Comparison of ENCODE assay signal across 10 mouse cellular contexts in genomic region chr13:104918663-104919062, GRCm38 (mm10). TPM values are rescaled to one million over a fixed set of nuclear protein-coding genes. Genes with fewer than 3 reads are reported as not detected.
DNase-seq lines count a peak whose midpoint lies in the region; ATAC-seq and TF ChIP-seq lines count a peak whose summit lies in the region.
"Had no signal": no experiment of that assay in that cellular context is flagged by ENCODE, and none has a peak within 500 bp of the region (broad histone marks: within the 10 kb centered on the region; RNA-seq: fewer than 3 reads in every experiment).

No protein-coding gene starts in this region.

- peaks cover 2% of the 10 kb centered on the region for H3K9me3 ChIP-seq in CH12.LX (replicated peaks; ENCODE audit: low read length)
- H3K9me3 ChIP-seq: heart, embryonic 10.5 days; midbrain, embryonic 10.5 days had no signal

- H3K79me2 ChIP-seq in CH12.LX (replicated peaks; ENCODE audit: control insufficient read depth, extremely low read depth, insufficient read depth, poor library complexity, severe bottlenecking), result no peaks in the 10 kb centered on the region

- H3K27ac ChIP-seq in CH12.LX (ENCODE audit: insufficient read depth, low read depth), result no peak overlapping the region
- H3K27ac ChIP-seq: heart, embryonic 10.5 days; midbrain, embryonic 10.5 days had no signal

- no peak for TF ChIP-seq EP300 in CH12.LX (IDR thresholded peaks at IDR 0.05; ENCODE audit: low read length)

- H3K9ac ChIP-seq in CH12.LX (ENCODE audit: insufficient read depth, low read depth), result no peak overlapping the region

- no peak for TF ChIP-seq POLR2A in CH12.LX (IDR thresholded peaks at IDR 0.05; ENCODE audit: low read depth, low read length)

- no peaks in the 10 kb centered on the region for H3K36me3 ChIP-seq in CH12.LX (replicated peaks in 1 of 2; ENCODE audit: control insufficient read depth in 1 of 2, insufficient read depth in 1 of 2, low read length in 1 of 2)
- H3K36me3 ChIP-seq: heart, embryonic 10.5 days; midbrain, embryonic 10.5 days had no signal

- peak; percentile 7 for DNase-seq in kidney, adult 18-20 months
- DNase-seq in kidney, postnatal 25 days, result no peak
- DNase-seq in CH12.LX (ENCODE audit: extremely low read depth), result peak; percentile 39
- DNase-seq in T-cell, adult 2 months (ENCODE audit: low spot score), result peak; percentile 4
- no peak for DNase-seq in frontal cortex, postnatal 36 days (ENCODE audit: low spot score in 2 of 2)
- no peak for DNase-seq in Muller cell, postnatal 12 days (ENCODE audit: inconsistent ontology term)
- DNase-seq: cerebellum, adult 9-10 months had no signal

- dilution Hi-C loops in CH12.LX (cut with MboI; ENCODE audit: extremely low pct_ligation_motif_present, extremely low pct_unique_long_range_greater_than_20kb, low sequenced_read_pairs), result no loop called here

- TF ChIP-seq RAD21 in CH12.LX (IDR thresholded peaks at IDR 0.05; ENCODE audit: low read depth, low read length), result peak; percentile 34

- ATAC-seq in megakaryocyte progenitor cell, adult 5-6 weeks (replicated peaks; ENCODE audit: poor library complexity), result peak; percentile 48; the same call in 1 of the 2 replicates

- in situ Hi-C loops in CH12.LX (cut with MboI; ENCODE audit: low pct_ligation_motif_present, low pct_unique_long_range_greater_than_20kb, low sequenced_read_pairs), result loop anchor here (10.0 kb wide), 1 partner anchor 54 kb away; the partner anchor contains the start of gene Shisal2b

- H3K4me3 ChIP-seq in CH12.LX (replicated peaks in 1 of 3; ENCODE audit: low read depth in 2 of 3, low read length in 2 of 3, poor library complexity in 1 of 3), result no peak overlapping the region
- H3K4me3 ChIP-seq: heart, embryonic 10.5 days; midbrain, embryonic 10.5 days had no signal

- TF ChIP-seq CTCF in CH12.LX (conservative IDR thresholded peaks at IDR 0.05 in 1 of 2, IDR thresholded peaks at IDR 0.05 in 1 of 2; ENCODE audit: low read depth in 2 of 2, low read length in 2 of 2), result peak; percentile 52 to 60

- H3K4me2 ChIP-seq in CH12.LX (ENCODE audit: insufficient read depth, low read depth, poor library complexity, severe bottlenecking), result no peak overlapping the region

- no peaks in the 10 kb centered on the region for H3K27me3 ChIP-seq in CH12.LX (replicated peaks)

- H3K4me1 ChIP-seq in CH12.LX (ENCODE audit: control insufficient read depth in 1 of 2, insufficient read depth in 2 of 2), result peaks cover 0 to 6% of the 10 kb centered on the region in 2 experiments; a peak in 2 of 4 replicates
- H3K4me1 ChIP-seq: heart, embryonic 10.5 days had no signal

TF ChIP-seq in CH12.LX, 34 proteins besides CTCF, POLR2A, EP300 and RAD21:
- no peak for TF ChIP-seq USF2 (conservative IDR thresholded peaks at IDR 0.05; ENCODE audit: low read depth, low read length)
- 0 out of 2 replicates have a peak, but pooled peaks have one; percentile 6 for TF ChIP-seq ZNF384 (IDR thresholded peaks at IDR 0.05; ENCODE audit: low read depth, low read length)
- no peak for TF ChIP-seq IRF4 (IDR thresholded peaks at IDR 0.05; ENCODE audit: low read depth, low read length)
- TF ChIP-seq MXI1 (IDR thresholded peaks at IDR 0.05; ENCODE audit: low read depth, low read length), result no peak
- no peak for TF ChIP-seq KAT2A (IDR thresholded peaks at IDR 0.05; ENCODE audit: insufficient replicate concordance, low read length)
- no peak for TF ChIP-seq ETS1 (conservative IDR thresholded peaks at IDR 0.05; ENCODE audit: low read depth, low read length)
- TF ChIP-seq SMC3 (IDR thresholded peaks at IDR 0.05; ENCODE audit: low read depth, low read length), result peak; percentile 53
- no peak for TF ChIP-seq JUND (conservative IDR thresholded peaks at IDR 0.05; ENCODE audit: low read depth, low read length)
- TF ChIP-seq NRF1 (IDR thresholded peaks at IDR 0.05; ENCODE audit: low read depth, low read length), result no peak
- no peak for TF ChIP-seq ZKSCAN1 (IDR thresholded peaks at IDR 0.05; ENCODE audit: borderline replicate concordance, low read depth, low read length)
- no peak for TF ChIP-seq UBTF (IDR thresholded peaks at IDR 0.05; ENCODE audit: low read depth, low read length)
- TF ChIP-seq PAX5 (IDR thresholded peaks at IDR 0.05; ENCODE audit: low read length), result no peak
- TF ChIP-seq MAX (IDR thresholded peaks at IDR 0.05; ENCODE audit: low read length), result no peak
- TF ChIP-seq NELFE (IDR thresholded peaks at IDR 0.05; ENCODE audit: low read depth, low read length), result no peak
- no peak for TF ChIP-seq CHD1 (IDR thresholded peaks at IDR 0.05; ENCODE audit: low read depth, low read length)
- no peak for TF ChIP-seq BHLHE40 (IDR thresholded peaks at IDR 0.05; ENCODE audit: low read depth, low read length)
- TF ChIP-seq CHD2 (IDR thresholded peaks at IDR 0.05; ENCODE audit: low read length), result no peak

RNA-seq across cellular contexts. Expression of gene Shisal2b, which starts 55.0 kb away (rescaled TPM):
- 0.17 and 0.38 TPM in 2 replicates for total RNA-seq in CH12.LX (2012; rRNA removed)
- total RNA-seq in CH12.LX (2014; rRNA removed), result not detected in 2 replicates
- not detected in 2 replicates for polyA plus RNA-seq in CH12.LX (2012; ENCODE audit: insufficient read length, low read depth)
- not detected in 2 replicates for total RNA-seq in megakaryocyte progenitor cell, adult 5-6 weeks (2015)
- not detected in 2 replicates for total RNA-seq in megakaryocyte progenitor cell, adult 5-6 weeks (2017)

Comparison
In these comparisons a context has a peak if more than half of its experiments do, and no peak if none do; other contexts are left out.
1. DNase-seq: peak in kidney, adult 18-20 months (single experiment), CH12.LX (single experiment) and T-cell, adult 2 months (single experiment); none in kidney, postnatal 25 days (0 of 2), frontal cortex, postnatal 36 days (0 of 2) and Muller cell, postnatal 12 days (single experiment).